Mouse (Mus musculus) CD4-positive, CD25-positive, alpha-beta regulatory T cell, adult 9 weeks (primary cell): ENCODE results near the gene Lims1. TPM values are rescaled to one million over a fixed set of nuclear protein-coding genes. Genes with fewer than 3 reads are reported as not detected.

Experiments used
- polyA plus RNA-seq: library from polyadenylated mRNA; unstranded; fragments of 100-300 nt; shearing (Covaris generic); gene quantifications from one replicate; pipeline ENCODE4 v1.2.1, GENCODE M21; 2017

Lims1 gene
- 118 TPM for polyA plus RNA-seq

GRCm38 (mm10) chr10:58323028-58323991 lies at the start of gene Lims1:
Gene Lims1, plus strand, starts transcription at chr10:58323466.

GRCm38 (mm10) chr10:58446384-58447279 lies 123.4 kb downstream of the Lims1 start, which contains the start of gene Ranbp2:
Gene Ranbp2, plus strand, starts transcription at chr10:58446920.

Other genes starting within 250 kb of the Lims1 start
- 0.22 TPM for gene AW822073, start 98.5 kb upstream of the Lims1 start, polyA plus RNA-seq
- 0.32 TPM for gene Duxf3, start 90.8 kb upstream of the Lims1 start, polyA plus RNA-seq
- not detected for gene Gm4981, start 86.8 kb upstream of the Lims1 start, polyA plus RNA-seq
- 90.0 TPM for gene Gcc2, start 68.0 kb upstream of the Lims1 start, polyA plus RNA-seq
- gene Ranbp2, start 123.5 kb downstream of the Lims1 start, polyA plus RNA-seq: 77.4 TPM
- gene Ccdc138, start 174.5 kb downstream of the Lims1 start, polyA plus RNA-seq: 3.3 TPM